Mouse (Mus musculus): ENCODE data around the gene Cyp1b1. TPM values are rescaled to one million over a fixed set of nuclear protein-coding genes. Genes with fewer than 3 reads are reported as not detected.

The Cyp1b1 gene
- 1 to 10 TPM; 3.4 to 4.5 TPM for total RNA-seq (2021)
- long read RNA-seq, experiment 1, full-length matches to known transcripts = 1 of 1 reads
- long read RNA-seq, experiment 1, partial matches to known transcripts = 0 of 1 reads
- long read RNA-seq, experiment 1, other reads (novel, unspliced or antisense) = 0 of 1 reads
- long read RNA-seq, experiment 2, full-length matches to known transcripts = 2 of 3 reads
- long read RNA-seq, experiment 2, partial matches to known transcripts = 1 of 3 reads
- long read RNA-seq, experiment 2, other reads (novel, unspliced or antisense) = 0 of 3 reads

DNA sequence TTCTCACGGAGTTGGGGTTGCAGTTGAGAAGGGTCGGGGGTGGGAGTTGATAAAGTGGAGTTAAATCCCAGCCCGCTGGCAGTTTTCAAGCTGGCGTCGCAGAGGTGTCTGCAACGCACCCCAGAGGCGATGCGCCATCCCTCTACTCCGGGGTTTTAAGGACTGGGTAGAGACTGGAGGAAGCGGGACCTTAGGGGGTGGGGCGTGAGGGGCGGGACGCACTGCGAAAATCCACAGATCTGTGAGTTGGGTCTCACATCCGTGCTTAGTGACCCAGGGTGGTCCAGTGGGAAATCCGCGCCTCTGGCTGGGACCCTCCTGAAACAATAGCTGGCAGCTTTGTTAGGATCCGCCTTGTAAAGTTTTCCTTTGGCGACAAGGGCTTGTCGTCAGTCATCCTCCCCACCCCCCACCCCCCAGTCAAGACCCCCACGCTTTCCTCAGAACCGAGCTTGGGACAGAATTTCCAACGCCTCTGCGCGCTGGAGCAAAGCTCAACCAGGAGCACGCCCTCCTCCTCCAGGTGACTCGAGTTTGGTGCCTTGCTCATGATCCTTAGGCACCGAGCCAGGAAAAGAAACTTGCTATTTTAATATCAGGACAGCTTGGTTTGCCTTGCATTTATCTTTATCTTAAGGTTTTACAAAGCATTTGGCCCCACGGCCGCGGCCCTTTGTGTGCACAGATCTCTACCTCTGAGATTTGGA is at the start of gene Cyp1b1:
Gene Cyp1b1 (minus strand): TSS at position 131 of the 707 bp plus-strand sequence.
- Histone ChIP-seq H3K4me3 (peak within 1 kb of the TSS; percentile 51), H3K27ac (no peak within 1 kb of the TSS)
- TF ChIP-seq CTCF (conservative IDR thresholded peaks at IDR 0.05) = no peak
- DNase-seq (ENCODE audit: low spot score in 2 of 2) = no peak

DNA sequence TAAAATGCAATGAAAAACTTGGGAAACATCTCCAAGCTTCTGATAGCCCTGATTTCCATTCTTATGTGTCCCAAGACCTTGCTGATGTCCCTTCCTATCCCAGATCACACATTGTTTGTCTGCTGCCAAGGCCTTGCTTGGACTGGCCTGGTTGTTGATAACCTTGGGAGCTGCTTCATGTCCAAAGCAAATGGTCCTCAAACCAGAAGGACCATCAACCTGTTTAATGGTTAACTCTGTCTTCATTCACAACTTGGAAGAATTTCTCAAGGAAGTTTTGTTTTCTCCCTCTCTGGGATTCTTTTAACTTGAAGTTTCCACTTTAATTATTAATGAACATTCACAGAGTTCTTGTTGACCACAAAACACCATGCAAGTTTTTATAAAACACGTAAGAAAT is 47.0 kb upstream of the Cyp1b1 start:
- no peak for DNase-seq (ENCODE audit: low spot score in 2 of 2)
- Histone ChIP-seq H3K27ac (no peak overlapping the region), H3K4me3 (no peak overlapping the region)
- TF ChIP-seq CTCF (conservative IDR thresholded peaks at IDR 0.05) = no peak

DNA sequence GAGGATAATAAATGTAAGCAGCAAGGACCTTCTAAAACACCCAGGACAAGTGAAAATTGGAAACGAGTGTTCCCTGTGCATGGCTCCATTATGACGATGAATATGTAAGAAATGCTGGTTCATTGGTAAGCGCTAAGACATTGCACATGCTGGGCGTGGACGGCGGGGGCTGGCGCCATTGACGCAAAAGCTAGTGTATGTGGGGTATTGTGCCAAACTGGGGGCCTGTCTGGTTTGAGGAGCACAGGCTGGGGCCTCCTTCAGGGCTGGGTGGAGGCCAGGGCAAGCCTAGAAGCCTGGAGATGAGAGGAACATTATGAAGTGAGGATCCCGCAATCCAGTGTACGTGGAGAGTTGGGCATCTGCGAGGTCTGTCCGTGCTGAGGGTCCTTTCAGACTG is 39.0 kb upstream of the Cyp1b1 start:
- Histone ChIP-seq H3K27ac (no peak overlapping the region), H3K4me3 (no peak overlapping the region)
- no peak for TF ChIP-seq CTCF (conservative IDR thresholded peaks at IDR 0.05)
- DNase-seq (ENCODE audit: low spot score in 2 of 2) = no peak

DNA sequence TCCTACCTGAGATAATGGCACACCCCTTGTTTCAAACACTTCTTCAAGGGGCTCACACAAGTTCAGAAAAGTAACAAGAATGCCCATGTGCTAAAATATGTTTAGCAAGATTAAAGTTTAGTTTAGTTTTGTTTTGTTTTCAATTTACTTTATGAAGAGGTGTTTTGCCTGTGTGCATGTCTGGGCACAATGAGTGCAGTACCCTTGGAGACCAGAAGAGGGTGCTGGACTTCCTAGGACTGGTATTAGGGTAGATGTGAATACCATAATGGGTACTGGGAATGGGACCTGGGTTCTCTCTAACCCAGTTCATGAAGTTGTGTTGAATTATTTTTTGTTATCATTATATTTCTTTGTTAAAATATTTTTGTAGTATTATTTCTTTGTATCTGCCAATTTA is 38.0 kb upstream of the Cyp1b1 start:
- Histone ChIP-seq H3K4me3 (no peak overlapping the region), H3K27ac (no peak overlapping the region)
- TF ChIP-seq CTCF (conservative IDR thresholded peaks at IDR 0.05) = peak; percentile 62
- DNase-seq (ENCODE audit: low spot score in 2 of 2) = no peak

DNA sequence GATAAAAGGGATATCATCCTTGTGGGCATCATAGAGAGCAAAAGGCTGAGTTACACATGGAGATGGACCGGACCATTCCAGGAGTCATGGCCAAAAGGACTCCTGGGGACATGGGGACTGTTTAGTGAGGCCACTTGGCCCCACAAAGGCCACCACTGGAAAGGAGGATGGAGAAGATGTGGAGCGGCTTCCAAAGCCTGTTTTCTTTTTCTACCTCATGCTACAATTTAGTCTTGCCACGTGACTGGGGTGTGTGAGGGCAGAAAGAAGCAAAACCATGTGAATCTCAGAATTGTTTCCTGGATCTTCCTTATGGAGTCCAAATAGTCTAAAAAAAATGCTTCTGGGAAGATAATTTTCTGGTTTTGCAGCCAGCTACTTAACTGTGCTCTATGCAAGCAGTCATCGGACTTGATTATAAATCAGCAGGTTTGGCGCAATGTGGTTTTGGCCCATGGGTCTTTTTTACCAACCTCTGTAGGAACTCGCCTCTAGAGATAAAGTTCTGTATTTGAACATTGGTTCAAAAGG is 36.9 kb upstream of the Cyp1b1 start:
- no peak for TF ChIP-seq CTCF (conservative IDR thresholded peaks at IDR 0.05)
- no peak for DNase-seq (ENCODE audit: low spot score in 2 of 2)
- Histone ChIP-seq H3K4me3 (no peak overlapping the region), H3K27ac (no peak overlapping the region)

DNA sequence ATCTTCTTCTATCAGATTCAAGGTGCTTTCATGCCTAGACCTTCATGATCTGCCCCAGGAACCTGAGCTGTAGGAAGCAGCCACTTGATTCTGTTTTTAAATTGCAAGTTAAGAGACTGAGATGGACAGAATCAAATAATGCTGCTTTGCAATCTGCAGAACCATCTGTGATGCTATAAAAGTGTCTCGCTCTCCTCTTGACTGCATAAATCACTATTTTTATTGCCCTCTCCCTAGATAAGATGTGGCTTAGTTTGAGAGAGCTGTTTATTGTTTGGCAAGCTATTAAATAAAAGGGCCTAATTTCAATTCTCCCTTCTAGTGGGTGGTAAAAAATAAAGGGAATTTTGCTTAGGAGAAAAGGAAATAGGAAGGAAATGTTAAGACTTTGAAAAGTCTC is 34.8 kb upstream of the Cyp1b1 start:
- Histone ChIP-seq H3K4me3 (no peak overlapping the region), H3K27ac (no peak overlapping the region)
- no peak for TF ChIP-seq CTCF (conservative IDR thresholded peaks at IDR 0.05)
- peak in 1 of 2 experiments; percentile 39 for DNase-seq (ENCODE audit: low spot score in 2 of 2)

DNA sequence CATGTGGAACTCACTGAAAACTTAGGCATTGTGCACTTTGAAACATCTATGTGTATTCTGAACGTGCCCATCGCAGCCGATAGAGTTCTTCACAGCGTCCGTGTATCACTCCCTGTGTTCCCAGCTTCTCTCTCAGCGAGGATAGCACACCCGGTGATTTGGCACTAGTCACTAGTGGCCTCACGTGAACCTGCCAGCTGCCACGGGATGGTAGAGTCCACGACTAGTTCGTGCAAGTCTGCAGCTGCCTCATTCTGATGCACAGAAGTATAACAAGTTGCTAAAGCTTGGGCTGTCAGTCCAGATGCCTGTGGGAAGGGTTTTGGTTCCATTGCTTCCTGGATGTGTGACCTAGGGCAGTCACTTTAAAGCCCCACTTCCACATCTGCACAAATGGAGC is 32.1 kb upstream of the Cyp1b1 start:
- Histone ChIP-seq H3K4me3 (no peak overlapping the region), H3K27ac (no peak overlapping the region)
- DNase-seq (ENCODE audit: low spot score in 2 of 2) = no peak
- TF ChIP-seq CTCF (conservative IDR thresholded peaks at IDR 0.05) = no peak

DNA sequence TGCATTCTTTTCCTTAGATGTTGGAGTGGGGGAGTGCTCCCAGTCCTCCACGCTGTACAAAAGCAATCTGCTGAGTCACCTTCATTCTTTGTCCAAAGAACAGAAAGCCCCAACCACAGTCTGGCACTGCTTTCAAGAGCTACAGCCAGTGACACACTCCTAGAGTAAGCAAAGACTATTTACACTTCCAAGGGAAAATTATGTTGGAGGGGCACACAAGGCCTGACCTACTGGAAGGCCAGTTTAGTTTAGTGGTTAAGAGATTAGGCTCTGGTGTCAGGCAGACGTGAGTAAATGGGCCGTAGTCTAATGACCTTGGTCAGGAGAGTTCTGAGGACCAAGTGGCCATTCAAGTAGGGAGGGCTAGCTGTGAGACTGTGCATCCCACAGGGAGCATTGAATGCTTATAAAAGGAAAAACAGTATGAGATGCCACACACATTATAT is 31.3 kb upstream of the Cyp1b1 start:
- Histone ChIP-seq H3K27ac (no peak overlapping the region), H3K4me3 (no peak overlapping the region)
- no peak for DNase-seq (ENCODE audit: low spot score in 2 of 2)
- TF ChIP-seq CTCF (conservative IDR thresholded peaks at IDR 0.05) = no peak

DNA sequence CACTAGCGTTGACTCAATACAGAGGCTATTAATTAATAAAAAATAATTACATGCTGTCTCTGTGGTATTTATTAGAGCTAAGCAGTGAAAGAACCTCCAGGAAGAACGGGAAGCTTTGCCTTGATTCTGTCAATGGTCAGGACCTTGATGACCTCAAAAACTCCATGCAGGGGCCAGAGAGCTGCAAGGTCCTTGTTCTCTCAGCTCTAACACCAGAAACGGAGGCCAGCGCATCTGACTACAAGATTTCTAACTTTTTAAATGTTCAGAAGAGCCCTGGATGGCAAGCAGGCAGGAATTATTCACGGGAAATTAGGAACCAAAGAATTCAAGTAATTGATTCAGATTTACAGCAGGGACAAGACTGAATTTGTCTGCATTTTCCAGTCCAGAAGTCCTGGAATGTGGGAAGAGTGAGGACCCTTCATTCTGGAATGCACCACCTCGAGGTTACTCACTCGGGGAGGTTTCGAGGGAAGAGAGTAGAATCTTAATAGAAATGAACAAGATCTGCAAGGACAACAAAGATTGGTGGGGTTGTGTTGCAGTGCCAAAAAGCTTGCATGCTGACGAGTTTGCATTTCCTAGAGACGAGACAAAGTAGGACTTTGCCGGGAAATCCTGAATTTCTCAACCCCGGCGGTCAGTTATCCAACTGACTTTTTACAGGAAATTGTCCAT is 30.3 kb upstream of the Cyp1b1 start:
- DNase-seq (ENCODE audit: low spot score in 2 of 2) = no peak
- H3K4me3 ChIP-seq = no peak overlapping the region
- TF ChIP-seq CTCF (conservative IDR thresholded peaks at IDR 0.05) = no peak
- no peak overlapping the region for H3K27ac ChIP-seq

DNA sequence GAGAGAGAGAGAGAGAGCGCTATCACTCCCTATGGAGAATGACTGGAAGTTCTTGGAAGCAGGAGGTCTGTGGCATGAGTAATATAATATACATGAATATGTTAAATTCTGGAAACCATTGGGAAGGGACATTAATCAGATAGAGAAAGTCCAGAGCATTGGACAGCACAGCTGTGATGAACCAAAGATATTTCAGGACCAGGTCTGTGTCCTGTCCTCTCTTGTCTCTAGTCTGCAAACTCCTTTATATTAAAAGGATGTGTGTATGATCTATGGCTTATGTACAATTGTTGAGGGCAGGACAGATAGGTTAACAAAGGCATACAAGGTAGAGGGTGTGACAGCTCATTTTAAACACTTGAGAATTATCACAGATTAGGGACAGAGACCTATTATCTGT is 28.6 kb upstream of the Cyp1b1 start:
- Histone ChIP-seq H3K4me3 (no peak overlapping the region), H3K27ac (no peak overlapping the region)
- no peak for DNase-seq (ENCODE audit: low spot score in 2 of 2)
- TF ChIP-seq CTCF (conservative IDR thresholded peaks at IDR 0.05) = no peak

DNA sequence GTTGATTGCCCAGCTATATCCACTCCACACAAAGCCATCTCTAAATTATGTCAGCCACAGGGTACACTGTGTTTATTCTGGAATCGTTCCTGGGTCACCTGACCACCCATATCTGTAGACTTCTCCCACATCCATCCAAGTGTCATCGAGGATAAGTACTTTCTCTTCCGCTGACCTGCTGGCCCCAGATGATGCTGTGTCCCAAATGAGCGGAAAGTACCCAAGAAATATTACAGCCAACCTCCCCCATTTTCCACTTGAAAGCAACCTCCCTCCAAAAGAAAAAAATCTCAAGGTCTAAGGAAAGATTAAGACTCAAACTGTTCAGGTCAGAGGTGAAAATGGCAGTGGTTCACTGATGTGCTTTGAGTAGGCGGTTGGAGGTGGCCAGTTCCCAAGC is 27.8 kb upstream of the Cyp1b1 start:
- H3K27ac ChIP-seq = no peak overlapping the region
- TF ChIP-seq CTCF (conservative IDR thresholded peaks at IDR 0.05) = no peak
- no peak overlapping the region for H3K4me3 ChIP-seq
- DNase-seq (ENCODE audit: low spot score in 2 of 2) = no peak

DNA sequence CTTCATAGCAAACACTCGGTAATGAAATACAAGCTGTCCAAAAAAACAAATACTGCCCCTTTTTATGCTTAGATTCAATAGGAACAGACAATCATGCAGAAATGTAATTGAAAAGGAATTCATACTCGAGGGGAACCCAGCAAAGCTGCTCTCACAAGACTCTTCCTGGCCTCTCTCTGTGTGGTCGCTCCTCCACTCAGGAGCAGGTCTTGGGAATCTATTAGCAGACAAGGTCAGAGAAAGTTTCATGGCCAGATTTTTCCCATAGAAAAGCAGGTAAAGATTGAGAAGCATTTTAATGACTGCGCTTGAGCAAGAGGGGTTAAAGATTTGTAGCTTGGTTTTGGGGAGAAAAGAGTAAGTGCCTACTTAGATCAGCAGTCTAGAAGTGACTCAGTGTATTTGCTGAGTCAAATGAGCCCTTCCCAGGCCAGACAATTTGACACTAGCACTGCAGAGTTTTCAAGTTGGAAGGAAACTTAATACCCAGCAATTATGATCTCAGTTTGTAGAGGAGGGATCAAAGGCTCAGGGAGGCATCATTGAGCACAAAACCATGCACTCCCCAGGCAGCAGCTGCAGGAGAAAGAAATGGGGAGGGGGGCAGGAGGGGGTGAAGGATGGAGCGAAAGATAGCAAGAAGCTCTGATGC is 24.1 kb upstream of the Cyp1b1 start:
- Histone ChIP-seq H3K27ac (no peak overlapping the region), H3K4me3 (no peak overlapping the region)
- no peak for TF ChIP-seq CTCF (conservative IDR thresholded peaks at IDR 0.05)
- DNase-seq (ENCODE audit: low spot score in 2 of 2) = no peak

DNA sequence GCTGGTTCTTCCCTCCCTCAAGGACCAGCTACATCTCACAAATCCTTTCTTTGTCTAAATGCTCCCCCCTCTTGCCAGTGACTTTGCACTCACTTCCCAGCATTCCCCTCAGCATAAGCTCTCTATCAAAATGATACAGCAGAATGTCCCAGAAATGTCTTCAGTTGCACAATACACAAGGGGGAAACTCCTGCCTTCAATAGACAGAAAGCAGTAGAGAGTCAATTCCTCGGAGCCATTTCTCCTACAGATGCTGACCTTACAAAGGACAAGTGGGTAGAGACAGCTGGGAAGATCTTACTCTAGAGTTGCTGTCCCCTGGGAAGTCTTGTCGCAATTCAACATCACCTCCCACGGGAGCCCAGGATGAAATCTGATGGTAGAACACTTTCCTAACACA is 22.7 kb upstream of the Cyp1b1 start:
- no peak for DNase-seq (ENCODE audit: low spot score in 2 of 2)
- Histone ChIP-seq H3K27ac (no peak overlapping the region), H3K4me3 (no peak overlapping the region)
- no peak for TF ChIP-seq CTCF (conservative IDR thresholded peaks at IDR 0.05)

Measured in layer of hippocampus, adult 2 months (tissue).